Mouse (Mus musculus) testis, adult 2 months (tissue): ENCODE measurements around the gene Ap1m1.

ENCODE experiments used
- CTCF ChIP-seq: fragments of 200-500 bp; IDR thresholded peaks from 2 replicates; pipeline ENCODE4 v1.5.1; 2012; ENCODE audit warnings: low read depth, mild to moderate bottlenecking, inconsistent platforms, low read length, moderate library complexity; ENCODE audit not compliant: control insufficient read depth, insufficient read depth, insufficient replicate concordance
- POLR2A ChIP-seq: fragments of 200-500 bp; IDR thresholded peaks from 2 replicates; pipeline ENCODE4 v1.6.1; 2012; ENCODE audit warnings: low read depth, mild to moderate bottlenecking, inconsistent platforms, low read length, moderate library complexity; ENCODE audit not compliant: control insufficient read depth

DNA sequence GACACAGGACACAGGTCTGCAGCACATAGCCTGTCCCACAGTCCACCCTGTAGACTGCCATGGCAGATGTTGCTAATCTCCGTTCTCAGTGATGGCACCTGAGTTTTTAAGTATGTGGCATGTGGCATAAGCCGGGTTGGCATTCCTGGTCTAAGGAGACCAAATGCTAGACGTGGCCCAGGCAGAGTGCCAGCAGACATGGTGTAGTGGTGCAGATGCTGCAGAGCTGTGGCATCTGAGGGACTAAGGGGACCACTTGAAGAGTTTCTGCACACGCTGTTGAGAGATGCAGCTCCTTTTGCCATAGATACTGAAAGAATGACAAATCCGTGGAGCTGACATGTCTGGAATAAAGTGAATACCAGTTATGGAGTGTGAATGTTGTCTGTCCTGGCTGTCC, 17.2 kb upstream of the Ap1m1 start:
- no peak for TF ChIP-seq POLR2A
- TF ChIP-seq CTCF: no peak
